Mouse (Mus musculus): ENCODE data around the gene Tor1aip1. TPM values are rescaled to one million over a fixed set of nuclear protein-coding genes. Genes with fewer than 3 reads are reported as not detected.

The Tor1aip1 gene
- total RNA-seq, 1 experiment from 2014 or later, result 98.7 TPM

DNA sequence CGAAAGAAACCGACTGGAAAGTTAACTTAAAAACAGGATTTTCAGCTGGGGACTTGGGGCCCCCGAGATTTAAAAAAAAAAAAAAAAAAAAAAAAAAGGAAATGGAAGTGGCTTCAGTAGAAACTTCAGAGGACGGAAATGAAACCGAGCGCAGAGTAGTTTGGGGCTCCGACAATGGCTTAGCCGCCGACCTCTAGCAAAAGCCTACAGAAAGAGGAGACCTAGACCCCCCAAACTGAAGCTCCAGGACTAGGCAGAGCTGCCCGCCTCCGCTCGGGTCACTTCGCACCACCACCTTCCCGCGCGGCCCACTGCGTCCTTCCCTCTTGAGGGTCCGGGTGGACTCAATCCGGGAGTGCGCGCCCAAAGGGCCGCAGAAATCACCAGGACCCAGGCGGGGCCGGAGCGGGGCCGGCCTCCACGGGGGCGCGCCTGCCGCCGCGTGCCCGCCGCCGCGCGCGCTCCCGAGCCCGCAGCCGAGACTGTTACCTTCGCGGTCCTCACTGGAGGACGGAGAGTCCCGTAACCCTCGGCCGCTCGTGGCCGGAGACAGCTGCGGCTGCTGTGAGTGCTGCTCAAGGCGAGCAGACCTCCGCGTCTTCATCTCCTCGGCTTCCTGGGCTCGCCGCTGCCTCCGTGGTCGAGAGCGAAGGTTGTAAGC, 881 bp downstream of the Tor1aip1 start, which contains the start of gene Tor1aip2:
Gene Tor1aip2, plus strand, starts transcription at position 135 of the 661 bp plus-strand sequence.
- peak; percentile 16; the same call in 1 of the 2 replicates for ATAC-seq (ENCODE audit: extremely low read depth, insufficient number of reproducible peaks, low FRiP score, poor library complexity, severe bottlenecking)

DNA sequence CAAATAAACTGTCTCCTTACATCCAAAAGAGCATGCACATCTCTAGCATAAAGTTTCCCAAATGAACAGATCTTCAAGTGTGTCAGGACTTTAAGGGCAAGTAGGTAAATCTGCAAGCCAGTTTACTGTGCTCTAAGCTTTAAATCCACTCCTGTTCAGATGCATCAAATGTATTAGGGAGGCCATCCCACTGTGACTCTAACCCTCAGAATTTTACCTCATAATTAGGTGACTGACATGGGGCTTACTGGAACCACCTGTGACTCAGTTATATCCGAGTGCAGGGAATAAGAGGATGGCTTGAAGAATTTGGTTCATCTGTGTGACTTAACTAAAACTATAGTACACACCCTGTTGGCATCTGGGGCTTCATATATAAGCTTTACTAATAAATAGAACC, 1.6 kb downstream of the Tor1aip1 start:
- ATAC-seq (ENCODE audit: extremely low read depth, insufficient number of reproducible peaks, low FRiP score, poor library complexity, severe bottlenecking), result no peak

DNA sequence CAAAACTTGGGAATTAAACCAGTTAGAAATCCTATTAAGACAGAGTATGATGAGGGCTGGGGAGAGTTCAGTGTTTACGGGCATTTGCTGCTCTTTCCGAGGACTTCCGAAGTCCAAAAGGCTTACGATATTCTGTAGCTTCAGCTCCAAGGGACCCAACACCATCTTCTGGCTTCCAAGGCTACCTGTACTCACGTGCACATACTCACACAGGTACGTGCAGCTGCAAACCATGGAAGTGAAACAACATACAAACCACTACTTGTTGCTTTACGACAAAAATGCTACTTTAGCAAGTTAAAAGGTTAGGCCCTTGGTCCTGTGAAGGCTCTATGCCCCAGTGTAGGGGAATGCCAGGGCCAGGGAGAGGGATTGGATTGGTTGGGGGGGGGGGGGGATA, 2.4 kb downstream of the Tor1aip1 start:
- ATAC-seq (ENCODE audit: extremely low read depth, insufficient number of reproducible peaks, low FRiP score, poor library complexity, severe bottlenecking), result no peak

DNA sequence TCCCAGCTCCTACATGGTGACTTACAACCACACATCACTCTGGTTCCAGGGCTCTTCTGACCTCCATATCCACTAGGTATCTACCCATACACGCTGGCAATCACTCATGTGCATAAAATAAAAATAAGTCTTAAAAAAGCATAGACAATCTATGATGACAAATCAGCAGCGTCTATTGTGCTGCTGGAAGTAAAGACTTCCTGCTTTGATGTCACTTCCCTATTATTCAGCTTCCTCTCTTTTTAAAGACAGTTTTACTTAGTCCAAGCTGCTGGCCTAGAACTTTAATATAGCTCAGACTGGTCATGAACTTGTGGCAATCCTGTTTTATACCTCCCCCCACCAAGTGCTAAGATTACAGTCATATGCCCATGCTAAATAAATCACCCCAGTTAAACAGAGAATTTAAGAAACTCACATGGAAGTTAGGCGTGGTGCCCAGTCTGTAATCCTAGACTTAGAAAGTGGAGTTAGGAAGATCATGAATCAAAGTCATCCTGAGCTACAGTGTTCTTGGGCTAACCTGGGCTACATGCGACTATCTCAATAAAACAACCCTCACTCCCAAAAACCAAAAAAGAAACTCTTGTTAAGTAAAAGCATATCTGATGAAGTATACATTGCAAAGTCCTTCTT, 7.8 kb downstream of the Tor1aip1 start:
- peak; percentile 66 for ATAC-seq (ENCODE audit: extremely low read depth, insufficient number of reproducible peaks, low FRiP score, poor library complexity, severe bottlenecking)

DNA sequence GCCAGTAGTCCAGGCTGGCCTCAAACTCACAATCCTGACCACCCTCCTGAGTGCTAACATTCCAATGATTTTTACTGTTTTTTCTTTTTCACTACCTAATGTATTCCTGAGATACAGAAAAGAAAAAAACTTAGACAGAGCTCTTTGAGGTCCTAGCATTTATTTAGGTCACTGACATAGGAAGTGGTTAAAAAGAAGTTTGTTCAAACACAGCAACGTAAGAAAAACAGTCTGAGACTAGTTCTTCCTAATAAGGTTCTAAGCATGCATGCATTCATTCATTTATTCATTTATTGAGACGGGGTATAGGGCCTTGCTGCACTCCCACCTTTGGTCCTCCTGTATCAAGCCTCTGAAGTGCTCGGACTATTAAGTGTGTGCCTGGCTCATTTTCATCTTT, 8.4 kb downstream of the Tor1aip1 start:
- ATAC-seq (ENCODE audit: extremely low read depth, insufficient number of reproducible peaks, low FRiP score, poor library complexity, severe bottlenecking), result no peak

DNA sequence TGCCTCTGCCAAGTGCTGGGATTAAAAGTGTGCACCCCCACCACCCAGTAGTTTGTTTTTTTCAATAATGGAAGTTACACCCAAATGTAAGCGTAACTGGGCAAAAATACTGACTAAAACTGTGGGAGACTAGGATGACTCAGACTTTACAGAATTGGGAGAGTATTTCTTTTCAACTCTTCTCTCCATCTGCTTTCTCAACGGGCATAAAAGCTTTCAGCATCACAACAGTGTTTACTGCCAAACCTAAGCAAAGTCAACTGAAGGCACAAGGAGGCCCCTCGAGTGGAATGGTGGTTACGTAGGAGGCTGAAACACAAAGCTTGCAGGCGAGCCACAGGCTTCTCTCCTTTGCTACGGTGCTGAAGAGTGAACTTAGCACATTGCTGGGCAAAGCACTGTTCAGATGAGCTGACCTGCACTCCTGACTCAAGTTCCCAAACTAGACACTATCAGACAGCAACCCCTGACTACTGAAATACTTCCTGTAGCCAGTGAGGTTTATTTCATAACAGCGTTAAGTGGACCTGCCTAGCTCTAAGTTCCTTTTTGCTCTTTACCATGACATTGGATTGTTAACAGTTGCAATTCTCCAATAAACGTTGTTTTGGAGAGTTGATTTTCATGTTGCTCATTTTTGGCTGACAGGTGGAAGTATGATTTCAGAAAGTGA, 11.3 kb downstream of the Tor1aip1 start:
- peak; percentile 64; the same call in 1 of the 2 replicates for ATAC-seq (ENCODE audit: extremely low read depth, insufficient number of reproducible peaks, low FRiP score, poor library complexity, severe bottlenecking)

DNA sequence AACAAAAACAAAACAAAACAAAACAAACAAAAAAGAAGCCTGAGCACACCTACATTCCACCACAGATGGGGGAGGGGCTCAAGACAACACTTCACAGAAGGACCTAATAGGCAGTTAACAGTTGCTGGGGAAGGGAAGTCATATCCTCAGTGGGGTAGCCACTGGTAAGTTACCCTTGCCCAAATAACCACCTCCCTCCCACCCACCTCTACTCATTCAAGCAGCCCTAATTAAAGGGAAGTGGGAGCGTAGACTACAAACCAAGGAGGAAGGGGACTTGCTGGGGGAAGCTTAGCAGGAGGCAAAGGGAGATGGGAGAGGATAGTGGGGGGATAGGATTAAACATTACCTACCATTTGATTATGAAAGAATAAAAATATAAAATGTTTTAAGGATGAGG, 15.9 kb downstream of the Tor1aip1 start:
- no peak for ATAC-seq (ENCODE audit: extremely low read depth, insufficient number of reproducible peaks, low FRiP score, poor library complexity, severe bottlenecking)

DNA sequence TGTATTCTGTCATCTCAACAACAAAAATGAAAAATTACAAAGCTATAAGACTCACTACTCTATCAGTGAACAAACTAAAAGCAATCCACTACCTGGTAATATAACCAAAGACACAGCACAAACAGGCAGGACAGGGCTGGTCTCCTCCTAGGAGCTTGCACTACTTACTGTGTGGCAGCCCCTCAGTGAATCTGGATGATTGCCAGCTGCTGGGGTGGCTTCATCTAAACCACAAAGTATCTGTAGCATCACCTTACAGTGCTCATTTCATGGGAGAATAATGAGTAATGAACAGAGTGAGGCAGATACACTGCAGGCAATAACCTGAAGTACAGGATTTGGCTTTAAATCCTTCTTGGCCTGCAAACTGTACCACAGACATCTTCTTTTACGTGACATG, 16.5 kb downstream of the Tor1aip1 start:
- no peak for ATAC-seq (ENCODE audit: extremely low read depth, insufficient number of reproducible peaks, low FRiP score, poor library complexity, severe bottlenecking)

DNA sequence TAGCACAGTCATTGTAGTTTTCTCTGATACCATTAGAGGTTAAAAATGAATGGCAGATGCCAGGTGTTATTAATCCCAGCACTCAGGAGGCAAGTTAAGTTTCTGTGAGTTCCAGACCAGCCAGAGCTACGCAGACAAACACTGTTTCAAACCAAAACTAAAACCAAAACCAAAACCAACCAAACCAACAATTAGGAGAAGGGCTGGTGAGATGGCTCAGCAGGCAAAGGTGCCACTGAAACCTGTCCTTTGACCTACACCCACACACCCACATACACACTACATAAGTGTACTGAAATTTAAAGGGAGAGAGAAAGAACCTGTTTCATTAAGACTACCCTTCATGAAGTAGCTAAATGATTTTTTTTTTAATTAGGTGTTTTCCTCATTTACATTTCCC, 27.3 kb downstream of the Tor1aip1 start:
- ATAC-seq (ENCODE audit: extremely low read depth, insufficient number of reproducible peaks, low FRiP score, poor library complexity, severe bottlenecking), result no peak

DNA sequence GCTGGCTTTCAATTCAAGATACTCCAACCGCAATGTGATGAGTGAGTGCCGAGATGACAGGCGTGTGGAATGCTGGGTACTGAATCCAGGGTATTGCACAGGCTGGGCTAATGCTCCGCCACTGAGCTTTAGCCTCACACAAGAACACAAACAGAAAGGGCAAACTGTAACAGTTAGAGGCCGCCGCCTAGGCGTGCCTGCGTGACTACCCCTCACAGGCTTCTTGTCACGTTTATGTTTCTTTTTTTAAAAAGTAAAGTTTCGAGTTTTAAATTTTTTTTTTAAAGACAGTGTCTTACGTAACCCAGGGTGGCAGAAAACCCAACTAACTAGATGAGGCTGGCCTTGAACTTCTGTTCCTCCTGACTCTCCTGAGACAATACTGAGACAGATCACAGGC, 30.4 kb downstream of the Tor1aip1 start:
- no peak for ATAC-seq (ENCODE audit: extremely low read depth, insufficient number of reproducible peaks, low FRiP score, poor library complexity, severe bottlenecking)

DNA sequence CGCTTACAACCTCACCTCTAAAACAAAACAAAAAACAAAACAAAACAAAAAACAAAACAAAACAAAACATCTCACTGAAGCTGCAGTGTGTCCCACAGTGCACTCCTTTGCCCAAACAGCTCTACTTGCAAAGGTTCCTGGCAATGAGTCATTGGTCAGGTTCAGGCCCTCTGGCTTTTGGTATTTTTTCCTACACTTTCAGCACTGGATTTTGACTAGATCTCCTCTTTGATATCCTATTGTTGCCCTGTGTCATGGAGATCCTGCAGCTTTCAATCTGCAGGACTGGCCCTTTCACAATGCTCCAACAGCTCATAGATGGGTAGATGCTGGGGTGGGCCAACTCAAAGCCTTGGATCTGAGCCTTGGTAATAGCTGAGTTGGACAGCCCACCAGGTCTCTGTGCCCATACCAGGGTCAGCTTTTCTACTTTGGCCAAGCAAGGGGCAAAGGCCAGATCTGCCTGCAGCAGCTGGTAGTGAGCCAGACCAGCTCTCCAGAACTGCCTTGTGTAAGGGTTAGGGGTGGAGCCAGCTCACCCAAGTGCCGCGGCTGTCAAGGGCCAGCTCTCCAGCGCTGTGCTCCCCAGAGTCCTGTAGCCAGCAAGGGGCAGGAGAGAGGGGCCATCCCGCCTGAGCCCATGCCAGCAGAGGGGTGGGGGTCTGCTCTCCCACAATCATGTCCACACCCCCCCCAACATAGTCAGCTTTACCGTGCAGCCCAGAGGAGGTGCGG, 32.9 kb downstream of the Tor1aip1 start:
- no peak for ATAC-seq (ENCODE audit: extremely low read depth, insufficient number of reproducible peaks, low FRiP score, poor library complexity, severe bottlenecking)

DNA sequence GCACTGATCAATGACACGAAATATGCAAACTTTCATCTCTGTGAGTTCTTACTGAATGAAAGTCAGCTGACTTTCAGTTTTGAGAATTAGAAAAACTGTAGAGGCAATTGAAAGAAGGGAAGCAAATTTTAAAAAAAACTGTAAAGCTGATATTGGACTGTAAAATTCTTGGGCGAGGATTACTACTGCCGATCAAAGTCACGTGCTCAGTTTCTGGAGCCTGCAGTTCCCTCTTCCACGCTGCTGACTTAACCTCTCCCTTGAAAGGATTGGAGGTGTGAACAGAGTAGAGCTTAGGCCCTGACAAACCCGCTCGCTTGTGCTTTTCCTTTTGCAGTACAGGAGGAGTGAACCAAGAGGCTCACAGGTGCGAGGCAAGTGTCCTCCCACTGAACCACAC, 33.9 kb downstream of the Tor1aip1 start:
- ATAC-seq (ENCODE audit: extremely low read depth, insufficient number of reproducible peaks, low FRiP score, poor library complexity, severe bottlenecking), result no peak

DNA sequence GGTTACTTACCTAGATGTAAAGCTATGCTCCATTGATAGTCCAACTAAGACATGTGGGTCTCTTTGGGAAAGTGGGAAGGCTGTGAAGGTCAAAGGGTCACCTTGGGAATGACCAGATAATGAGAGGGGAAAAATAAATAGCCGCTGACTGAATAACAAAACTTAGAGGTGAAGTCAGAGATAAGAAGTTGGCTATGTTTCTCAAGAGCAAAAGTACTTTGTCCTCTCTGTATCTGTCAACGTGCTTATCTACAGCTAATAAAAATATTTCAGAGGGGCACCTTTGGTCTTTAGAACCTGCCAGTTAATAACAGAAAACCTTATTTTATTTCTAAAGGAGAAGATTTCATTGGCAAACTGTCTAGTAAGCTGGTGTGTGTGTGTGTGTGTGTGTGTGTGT, 40.7 kb downstream of the Tor1aip1 start:
- no peak for ATAC-seq (ENCODE audit: extremely low read depth, insufficient number of reproducible peaks, low FRiP score, poor library complexity, severe bottlenecking)

DNA sequence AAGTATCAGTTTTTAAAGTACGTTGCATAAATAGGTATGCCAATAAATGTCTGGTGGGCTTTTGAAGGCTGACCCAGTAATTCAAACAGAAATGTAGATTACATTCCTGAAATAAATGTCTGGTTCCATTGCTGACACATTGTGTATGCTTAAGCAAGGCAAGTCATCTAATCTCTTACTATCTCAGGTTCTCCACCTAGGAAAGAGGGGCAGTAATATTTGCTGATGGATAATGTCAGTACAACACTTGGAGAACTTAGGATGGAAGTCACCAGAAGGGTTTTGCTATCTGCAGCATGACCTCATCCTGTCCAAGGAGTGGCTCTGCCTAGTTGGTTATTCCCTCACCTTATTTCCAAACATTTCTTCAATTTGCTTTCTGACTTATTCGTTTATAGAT, 41.8 kb downstream of the Tor1aip1 start:
- no peak for ATAC-seq (ENCODE audit: extremely low read depth, insufficient number of reproducible peaks, low FRiP score, poor library complexity, severe bottlenecking)

DNA sequence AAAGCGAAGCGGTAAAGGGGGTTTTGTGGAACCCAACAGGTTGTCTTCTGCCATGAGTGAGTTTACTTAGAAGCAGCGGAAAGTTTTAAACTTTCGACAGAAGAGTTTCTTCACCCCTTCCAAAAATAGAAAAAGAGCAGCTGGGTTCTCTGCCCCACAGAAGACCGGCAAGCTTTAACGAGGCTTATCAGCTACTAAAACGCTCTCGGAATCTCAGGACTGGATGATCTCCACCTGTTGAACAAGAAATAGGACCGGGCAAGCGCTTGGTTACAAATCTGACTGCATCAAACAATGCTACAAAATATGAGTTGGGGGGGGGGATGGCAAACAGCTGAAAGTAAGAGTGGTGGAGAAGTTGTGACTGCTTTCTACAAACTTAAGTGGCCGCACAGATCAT, 45.9 kb downstream of the Tor1aip1 start:
- no peak for ATAC-seq (ENCODE audit: extremely low read depth, insufficient number of reproducible peaks, low FRiP score, poor library complexity, severe bottlenecking)

DNA sequence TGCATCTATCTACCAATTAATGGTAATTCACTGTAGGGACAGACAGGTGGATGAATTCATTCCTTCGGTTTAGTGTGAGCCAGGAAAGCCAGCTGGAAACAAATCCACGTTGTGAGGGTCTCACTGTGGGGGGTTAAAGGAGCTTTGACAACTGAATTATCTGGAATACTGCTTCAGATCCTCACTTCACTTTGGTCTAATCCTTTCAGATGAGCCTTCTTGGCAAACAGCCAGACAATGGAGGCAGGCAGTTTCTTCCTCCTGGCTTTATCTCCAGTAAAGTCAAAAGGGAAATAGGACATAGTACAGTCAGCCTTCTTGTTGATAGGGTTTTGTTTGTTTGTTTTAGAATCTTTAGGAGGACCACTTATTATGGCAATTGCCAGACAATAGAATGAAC, 46.9 kb downstream of the Tor1aip1 start:
- ATAC-seq (ENCODE audit: extremely low read depth, insufficient number of reproducible peaks, low FRiP score, poor library complexity, severe bottlenecking), result no peak

DNA sequence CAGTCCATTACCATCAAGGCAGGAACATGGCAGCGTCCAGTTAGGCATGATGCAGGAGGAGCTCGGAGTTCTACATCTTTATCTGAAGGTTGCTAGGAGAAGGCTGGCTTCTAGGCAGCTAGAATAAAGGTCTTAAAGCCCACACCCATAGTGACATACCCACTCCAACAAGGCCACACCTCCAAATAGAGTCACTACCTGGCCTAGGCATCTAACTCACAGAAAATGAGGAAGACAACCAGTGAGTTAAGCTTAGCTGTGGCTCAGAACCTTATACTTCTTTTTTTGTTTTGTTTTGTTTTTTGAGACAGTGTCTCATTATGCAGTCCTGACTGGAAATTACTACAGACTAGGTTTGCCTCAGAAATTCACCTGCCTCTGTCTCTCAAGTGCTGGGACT, 48.7 kb downstream of the Tor1aip1 start:
- ATAC-seq (ENCODE audit: extremely low read depth, insufficient number of reproducible peaks, low FRiP score, poor library complexity, severe bottlenecking), result no peak

DNA sequence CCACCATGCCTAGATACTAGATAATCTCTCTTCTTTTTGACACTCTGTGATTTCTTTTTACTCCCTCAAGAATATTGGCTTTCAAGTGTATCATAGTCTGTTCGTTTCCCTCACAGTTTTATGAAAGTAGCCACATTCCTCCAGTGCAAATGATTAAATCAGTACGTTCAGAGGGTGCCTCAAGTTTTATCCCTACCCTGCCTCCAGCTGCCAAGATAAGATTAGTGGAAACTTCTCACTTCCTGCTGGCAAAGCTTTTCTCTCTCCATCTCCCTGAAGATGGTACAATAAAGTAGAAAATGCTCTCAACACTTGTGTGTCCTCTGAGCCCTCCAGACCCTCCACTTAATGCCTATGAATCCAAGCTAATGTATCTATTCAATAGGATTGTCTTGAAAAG, 61.3 kb downstream of the Tor1aip1 start:
- ATAC-seq (ENCODE audit: extremely low read depth, insufficient number of reproducible peaks, low FRiP score, poor library complexity, severe bottlenecking), result no peak

DNA sequence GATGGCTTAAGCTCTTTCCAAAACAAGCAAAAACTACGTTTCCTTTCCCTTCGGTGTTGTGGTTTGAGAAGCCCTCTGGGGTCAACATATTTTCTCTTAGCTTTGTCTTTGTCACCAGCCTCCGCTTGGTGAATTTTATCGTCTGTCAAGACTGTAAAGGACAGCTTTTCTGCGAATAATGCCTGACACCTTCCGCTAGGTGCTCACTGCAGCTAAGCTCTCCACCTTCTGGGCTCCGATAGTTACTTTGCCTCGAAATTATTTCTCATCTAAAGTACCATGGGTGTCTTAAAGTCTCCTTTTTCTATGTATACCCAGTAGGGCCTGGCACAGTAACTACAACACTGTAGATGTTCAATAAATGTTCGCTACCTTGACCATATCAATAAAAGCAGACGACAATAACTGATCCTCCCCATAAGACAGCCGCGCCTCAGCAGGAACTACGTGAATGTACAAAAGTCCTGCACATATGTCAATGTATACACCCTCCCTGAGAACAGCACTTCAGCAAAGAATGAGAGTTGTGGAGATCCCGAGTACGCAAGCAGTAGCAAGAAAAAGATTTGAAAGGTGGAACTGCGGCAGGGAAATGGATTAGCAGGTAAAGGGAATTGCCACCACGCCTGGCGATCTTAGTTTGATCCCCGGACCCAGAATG, 62.4 kb downstream of the Tor1aip1 start:
- peak; percentile 23 for ATAC-seq (ENCODE audit: extremely low read depth, insufficient number of reproducible peaks, low FRiP score, poor library complexity, severe bottlenecking)
